Mouse (Mus musculus) adrenal gland (tissue): ENCODE measurements around the gene Etv5.

Source experiments
- intact Hi-C: fragments of 180-260 bp; cut with DNase I; formaldehyde crosslinking; loops from one replicate; pipeline ENCODE4 v1.15.1; 2025

Gene Etv5

DNA sequence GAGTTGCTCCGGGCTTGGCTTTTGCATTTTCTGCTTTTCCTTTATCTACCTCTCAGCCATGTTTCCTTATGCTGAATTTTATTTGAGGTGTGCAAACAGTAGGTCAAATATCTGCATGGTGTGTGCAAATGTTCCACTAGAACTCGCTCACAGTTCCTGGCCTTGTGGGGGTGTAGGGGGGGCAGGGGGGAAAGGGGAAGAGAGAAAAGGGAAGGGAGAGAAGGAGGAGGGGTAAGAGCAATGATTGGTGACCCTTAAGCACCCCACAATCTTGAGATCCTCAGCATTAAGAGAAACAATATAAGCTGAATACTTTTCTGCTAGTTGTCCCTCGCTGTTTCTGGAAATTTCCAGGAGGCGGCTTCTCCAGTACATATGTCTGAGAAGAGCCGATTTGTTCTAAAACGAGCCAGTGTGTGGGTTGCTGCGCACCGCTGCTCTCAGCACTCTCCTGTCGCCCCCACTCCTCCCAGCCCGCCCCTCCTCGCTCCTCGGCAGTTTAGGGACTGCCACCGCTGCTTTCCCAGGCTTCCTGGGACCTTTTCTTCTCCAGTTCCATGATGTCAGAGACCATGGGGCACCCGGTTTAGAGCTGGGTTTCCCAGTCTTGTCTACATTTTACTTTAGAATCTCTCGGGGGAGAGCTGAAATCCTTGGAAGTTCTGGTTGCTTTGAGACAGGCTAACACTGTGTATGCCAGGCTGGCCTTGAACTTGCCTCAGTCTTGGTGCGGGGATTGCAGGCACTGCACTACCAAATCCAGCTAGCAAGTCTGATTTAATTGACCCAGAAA, 90.8 kb downstream of the Etv5 start:
- intact Hi-C loops = no loop called here

- intact Hi-C loops = no loop called here
These were observed 91.5 kb downstream of the Etv5 start for GRCm38 (mm10) chr16:22348014-22348413.

DNA sequence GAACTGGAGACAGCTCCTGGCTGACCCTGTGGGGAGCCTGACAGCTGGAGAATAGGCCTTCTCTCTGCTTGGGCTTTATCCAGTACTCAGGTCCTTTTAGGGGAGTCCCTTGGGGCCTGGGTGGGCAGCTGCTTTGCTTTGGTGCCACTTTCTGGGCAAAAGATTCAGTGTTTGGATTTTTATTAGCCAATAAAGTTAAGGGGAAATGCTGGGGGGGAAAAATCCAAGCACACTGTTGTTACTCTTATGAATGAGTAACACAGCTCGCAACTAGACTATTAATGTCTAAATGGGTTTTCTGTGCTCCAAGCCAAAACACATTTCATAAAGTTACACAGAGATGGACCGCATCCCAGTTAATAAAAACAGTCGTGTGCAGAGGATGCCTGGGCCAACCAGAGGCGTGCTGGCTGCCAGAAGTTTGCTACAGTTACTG, 98.3 kb downstream of the Etv5 start:
- intact Hi-C loops = no loop called here

DNA sequence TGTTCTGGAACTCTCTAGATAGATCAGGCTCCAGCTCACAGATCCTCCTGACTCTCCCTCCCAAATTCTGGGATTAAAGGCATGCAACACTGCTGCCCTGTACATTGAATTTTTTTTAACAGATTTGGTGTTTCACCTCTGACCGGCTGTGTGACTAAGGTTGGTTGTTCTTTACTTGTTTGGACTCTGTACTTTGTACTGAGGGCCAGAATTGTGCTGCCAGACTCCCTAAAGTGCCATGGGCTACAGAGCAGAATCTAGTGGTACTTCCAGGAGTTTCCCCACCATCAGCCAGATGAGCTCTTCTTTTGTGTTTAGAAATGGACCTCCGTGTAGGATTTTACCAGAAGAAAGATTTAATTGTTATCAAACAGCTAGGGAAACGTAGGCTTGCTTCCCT, 103.7 kb downstream of the Etv5 start:
- intact Hi-C loops = no loop called here
